Mouse (Mus musculus): Measurements from ENCODE around the gene Asic2. TPM values are rescaled to one million over a fixed set of nuclear protein-coding genes. Genes with fewer than 3 reads are reported as not detected.

Gene Asic2
- under 1 TPM; 0.10 to 0.17 TPM for polyA plus RNA-seq (2017; shearing (Covaris generic))

GRCm38 (mm10) chr11:81968401-81968881, at the start of gene Asic2:
TSS of gene Asic2 (minus strand) at chr11:81968457.

DNA sequence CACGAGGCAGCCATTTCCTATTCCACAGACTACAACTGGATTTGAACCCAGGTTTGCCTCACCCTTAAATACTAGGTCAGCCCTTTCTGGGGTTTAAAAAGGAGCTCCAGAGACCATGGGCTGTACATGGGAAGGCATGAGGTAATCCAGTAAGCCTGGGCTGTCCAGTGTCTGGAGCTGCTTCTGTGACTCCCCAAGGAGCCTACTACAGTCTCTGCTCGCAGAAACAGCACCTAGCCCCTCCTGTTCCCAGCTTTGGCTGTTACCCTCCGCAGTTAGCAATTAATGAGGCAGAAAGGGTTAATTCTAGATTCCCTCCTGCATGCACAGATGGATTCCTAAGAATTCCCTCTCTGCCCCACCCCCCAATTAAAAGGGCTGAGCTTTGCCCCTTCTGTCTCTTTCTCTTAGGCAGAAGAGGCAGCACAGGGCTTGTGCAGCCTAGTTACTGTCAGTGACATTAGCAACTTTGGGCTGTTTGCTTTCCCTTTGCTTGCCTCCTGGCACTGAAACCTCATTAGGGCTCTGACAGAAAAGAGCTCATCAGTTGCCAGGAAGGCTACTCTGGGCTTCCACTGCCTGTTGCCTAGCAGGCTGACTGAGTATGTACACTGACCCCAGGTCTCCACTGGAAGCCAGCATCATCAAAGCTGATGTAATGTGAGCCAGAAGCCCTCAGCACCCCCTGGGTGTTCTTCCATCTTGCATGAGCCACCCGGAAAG, 107.8 kb downstream of the Asic2 start, which contains the start of gene 5530401A14Rik:
5530401A14Rik (plus strand) TSS at position 424 of the 723 bp plus-strand sequence.

DNA sequence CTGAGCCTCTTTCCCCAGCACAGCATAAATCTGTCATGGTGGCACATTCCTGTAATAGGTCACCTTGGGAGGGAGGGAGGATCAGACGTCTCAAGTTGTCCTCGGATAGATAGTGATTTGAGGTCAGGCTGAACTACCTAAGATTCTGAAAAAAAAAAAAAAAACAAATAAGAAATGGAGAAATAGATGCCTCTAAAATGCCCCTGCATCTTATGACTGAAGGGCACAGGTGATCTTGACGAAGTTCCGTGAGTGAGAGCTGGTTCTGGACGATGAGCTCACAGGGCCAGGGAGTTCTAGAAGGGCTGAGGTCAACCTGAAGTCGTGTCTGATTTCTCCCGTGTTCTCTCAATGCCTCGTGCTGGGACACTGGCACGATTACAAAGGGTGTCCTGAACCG, 1110.2 kb downstream of the Asic2 start, which contains the start of gene Spaca3:
Spaca3 (plus strand) TSS at position 301 of the 400 bp plus-strand sequence.

Other genes with a start within 250 kb of the Asic2 start
- gene 5530401A14Rik, start 107.8 kb downstream of the Asic2 start, polyA plus RNA-seq (2017; shearing (Covaris generic)) = 1 to 10 TPM in 1 of 2 experiments, under 1 TPM in 1; 0.12 to 1.7 TPM
- gene Ccl2, start 67.1 kb upstream of the Asic2 start, polyA plus RNA-seq (2017; shearing (Covaris generic)) = 1 to 10 TPM in 1 of 2 experiments, not detected in 1; 3.6 TPM
- gene Gm17268, start 70.1 kb upstream of the Asic2 start, polyA plus RNA-seq (2017; shearing (Covaris generic)) = not detected
- not detected for gene Ccl7, start 77.3 kb upstream of the Asic2 start, polyA plus RNA-seq (2017; shearing (Covaris generic))
- gene Ccl11, start 89.4 kb upstream of the Asic2 start, polyA plus RNA-seq (2017; shearing (Covaris generic)) = not detected
- under 1 TPM in 1 of 2 experiments, not detected in 1; 0.35 TPM for gene Ccl12, start 133.4 kb upstream of the Asic2 start, polyA plus RNA-seq (2017; shearing (Covaris generic))
- gene Ccl8, start 146.7 kb upstream of the Asic2 start, polyA plus RNA-seq (2017; shearing (Covaris generic)) = not detected